Mouse (Mus musculus) ES-CJ7 (cell line): ENCODE measurements at regions not wholly inside any gene's neighbourhood (a gene's known extent, or its start where the extent isn't known, plus 50 kb on each side); places are given as distances from the start of the nearest gene placed in this dataset.
A peak's percentile ranks its signal among the peaks of the same experiment; 100 is the strongest.

ENCODE experiments used
- DNase-seq: peaks from one replicate; pipeline ENCODE4 v3.0.0; 2011; ENCODE audit warnings: low read depth, low spot score

DNA sequence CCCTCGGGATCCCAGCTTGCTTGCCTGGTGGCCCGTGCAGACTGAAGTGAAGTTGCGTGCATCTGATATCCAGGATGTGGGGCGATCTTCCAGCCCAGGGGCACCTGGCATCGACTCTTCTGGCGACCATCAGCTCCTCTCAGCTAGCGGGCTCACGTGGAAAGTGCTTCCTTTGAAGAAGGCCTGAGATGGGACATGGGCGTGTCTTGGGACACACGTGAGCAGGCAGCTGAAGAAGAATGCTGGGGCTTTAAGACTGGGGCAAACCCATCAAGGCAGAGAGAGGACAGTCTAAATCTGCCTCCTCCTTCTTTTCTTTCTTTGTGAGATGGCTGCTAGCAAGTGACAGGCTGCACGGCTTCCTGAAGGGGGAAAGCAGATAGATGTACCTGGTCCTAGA lies 142.3 kb upstream of the Mrps10 start:
- peak; percentile 55 for DNase-seq

DNA sequence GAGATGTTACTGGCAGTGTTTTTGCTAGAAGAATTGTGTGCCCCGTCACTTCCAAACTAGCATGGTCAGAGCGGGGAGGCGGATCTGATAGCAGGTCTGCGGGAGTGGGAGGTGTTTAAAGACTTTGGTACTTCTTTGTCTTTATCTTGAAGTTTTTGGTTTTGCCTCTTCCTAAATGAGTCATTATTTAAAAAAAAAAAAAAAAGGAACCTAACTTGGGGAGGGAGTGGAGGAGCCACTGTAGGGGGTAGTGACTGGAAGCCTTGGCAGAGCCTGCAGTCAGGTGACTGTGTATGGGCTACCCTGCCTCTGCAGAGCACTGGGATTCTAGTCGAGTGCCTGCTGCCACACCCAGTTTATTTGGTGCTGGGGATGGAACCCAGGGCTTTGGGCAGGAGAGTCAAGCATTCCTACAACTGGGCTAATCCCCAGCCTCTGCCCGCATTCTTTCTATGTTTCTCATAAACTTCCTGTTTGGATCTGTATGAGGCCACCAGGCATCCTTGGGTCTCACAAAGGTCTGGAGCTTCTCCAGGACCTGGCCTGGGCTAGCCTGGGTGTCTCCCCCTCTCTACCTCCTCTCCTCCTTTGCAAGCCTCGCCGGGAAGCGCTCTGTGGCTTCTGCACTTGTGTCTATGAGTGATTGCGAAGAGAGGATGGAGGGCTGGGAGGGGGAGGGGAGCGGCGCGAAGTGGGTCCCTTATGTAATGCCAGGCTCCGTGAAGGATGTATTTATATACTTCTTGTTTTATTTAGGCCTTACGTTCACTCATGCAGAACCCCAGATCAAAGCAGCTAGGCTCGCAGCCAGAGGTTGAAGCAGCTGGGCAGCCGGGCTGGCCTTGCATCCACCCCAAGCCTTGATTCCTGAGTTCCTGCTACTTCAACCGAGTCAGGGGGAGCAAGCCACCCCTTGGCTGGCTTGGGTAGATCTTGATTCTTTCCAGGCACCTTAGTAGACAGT lies 143.1 kb upstream of the Mrps10 start:
- DNase-seq, result no peak

DNA sequence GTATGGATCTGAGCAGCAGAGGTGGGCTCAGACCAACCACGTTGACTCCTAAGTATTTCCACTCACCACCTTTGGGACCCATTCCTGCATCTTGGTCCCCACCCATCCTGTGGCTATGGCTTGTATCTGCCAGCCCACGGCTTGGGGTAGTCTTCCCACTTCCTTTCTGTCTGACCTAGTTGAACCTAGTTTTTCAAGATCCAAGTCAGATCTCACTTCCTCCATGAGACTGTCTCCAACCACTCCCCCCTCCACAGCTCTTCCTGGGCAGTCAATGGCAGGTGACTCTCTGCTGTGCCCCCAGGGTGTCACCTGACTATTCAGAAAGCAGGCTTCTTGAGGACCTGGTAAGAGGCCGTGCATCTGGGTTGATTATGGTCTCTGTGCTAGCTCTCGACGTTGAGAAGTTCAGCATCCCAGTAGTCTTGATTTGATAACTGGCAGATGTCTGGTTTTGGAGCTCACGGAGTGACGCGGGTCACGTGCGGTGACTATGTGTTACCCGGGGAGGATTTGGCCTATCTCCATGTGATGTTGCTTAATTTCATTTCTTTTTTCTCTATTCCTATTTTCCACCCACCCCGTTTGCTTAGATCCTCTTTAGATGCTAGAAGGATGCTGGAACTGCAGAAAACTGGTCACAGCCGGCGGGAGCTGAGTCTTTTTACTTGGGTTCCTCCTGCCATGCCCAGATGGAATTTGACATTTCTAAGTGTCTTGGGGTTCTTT lies 147.5 kb upstream of the Mrps10 start:
- no peak for DNase-seq

DNA sequence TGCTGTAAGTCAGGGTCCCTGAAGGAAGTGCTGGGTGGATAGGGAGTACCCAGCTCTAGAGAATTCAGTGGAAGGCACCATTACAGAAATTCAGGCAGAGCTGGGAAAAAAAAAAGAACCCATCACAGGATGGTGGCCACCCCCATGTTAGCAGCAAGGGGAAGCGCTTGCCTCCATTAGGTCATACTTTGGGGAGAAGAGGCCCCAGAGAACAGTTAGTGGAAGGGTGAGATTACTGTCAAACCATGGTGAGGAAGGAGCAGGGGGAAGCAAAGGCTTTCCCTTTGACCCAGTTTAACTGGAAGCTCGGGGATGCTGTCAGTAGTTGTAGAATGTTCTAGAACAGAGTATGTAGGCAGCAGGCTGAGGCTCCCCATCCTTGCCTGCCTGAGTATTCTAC lies 148.8 kb upstream of the Mrps10 start:
- DNase-seq, result no peak

DNA sequence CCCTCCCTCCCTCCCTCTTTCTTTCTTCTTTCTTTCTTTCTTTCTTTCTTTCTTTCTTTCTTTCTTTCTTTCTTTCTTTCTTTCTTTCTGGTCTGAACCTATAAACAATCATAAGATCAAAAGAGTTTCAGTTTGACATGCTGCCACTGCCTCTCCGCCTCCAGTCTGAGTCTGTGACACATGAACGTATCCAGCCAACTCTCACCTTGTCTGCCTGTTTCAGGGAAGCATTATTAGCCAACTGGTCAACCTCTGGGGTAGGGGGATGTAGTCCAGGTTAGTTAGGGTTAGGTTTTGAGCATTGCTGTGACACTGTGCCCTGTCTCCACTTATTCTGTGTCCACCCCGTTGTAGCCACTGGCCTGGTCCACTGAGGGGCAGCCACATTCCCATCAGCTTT lies 152.2 kb upstream of the Mrps10 start:
- DNase-seq, result no peak

DNA sequence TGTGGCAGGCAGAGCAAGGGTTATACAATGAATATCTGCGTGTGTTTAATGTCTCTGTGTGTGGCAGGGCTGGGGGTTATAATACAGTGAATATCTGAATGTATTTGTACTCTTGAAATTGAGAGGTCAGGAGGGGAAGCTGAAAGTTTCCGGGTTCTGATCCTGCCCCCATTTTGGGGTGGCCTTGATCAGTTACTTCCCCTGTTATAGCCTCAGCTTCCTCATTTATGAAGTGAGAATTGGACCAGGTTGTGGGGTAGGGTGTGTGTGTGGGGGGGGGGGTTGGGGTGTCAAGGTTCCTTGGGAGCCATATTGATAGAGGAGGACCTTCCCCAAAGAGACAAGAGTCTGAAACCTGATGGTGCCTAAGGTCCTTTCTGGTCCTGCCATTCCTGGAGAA lies 152.8 kb upstream of the Mrps10 start:
- DNase-seq, result no peak

DNA sequence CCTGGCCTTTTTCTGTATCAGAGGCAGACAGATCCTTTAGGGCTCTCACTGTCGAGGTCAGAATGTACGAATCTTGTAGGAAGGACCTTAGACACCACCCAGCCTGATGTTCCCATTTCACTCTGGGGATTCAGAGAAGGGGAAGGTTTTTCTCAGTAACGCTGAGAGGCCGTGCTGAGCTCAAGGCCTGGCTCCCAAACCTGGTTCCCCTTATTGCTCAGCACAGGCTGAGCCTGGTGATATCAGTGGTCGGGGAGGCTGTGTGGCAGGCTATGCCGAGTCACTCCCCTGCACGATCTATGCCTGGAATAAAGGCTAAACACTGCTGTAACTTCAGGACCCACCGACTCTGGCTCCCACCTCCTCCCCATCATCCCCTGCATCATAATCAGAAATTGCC lies 154.6 kb upstream of the Mrps10 start:
- no peak for DNase-seq

DNA sequence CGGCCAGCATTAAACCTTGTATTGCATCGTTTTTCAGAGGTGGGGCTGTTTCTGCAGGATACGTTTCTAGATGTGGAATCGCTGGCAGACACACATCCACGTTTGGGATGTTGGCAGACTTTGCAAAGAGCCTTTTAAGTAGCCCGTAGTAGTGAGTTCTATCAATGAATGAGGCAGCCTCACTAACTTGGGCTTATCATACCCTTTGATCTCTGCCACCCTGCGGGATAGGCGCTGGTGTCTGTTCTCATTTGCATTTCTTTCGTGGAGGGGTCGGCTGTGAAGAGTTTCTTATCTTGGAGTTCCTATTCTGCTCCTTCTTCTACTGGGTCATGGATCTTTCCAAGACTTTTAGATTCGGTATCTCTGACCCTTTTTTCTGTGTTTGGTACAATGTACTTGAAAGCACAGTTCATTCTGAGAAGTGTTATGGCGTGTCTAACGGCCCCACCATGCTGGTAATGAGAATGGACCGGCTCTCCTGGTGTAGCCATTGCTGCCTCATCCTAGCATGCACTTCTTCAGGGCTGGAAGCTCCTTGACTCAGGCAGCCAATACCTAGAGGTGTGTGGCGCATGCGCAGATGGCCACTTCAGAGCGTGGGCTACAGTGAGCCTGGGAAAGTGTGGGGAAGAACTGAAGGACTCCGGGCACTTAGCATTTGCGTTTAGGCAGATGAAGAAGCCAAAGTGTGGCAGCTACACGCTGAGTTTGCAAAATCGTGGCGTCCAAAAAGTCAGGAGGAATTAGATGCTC lies 158.1 kb upstream of the Mrps10 start:
- DNase-seq, result peak; percentile 90

DNA sequence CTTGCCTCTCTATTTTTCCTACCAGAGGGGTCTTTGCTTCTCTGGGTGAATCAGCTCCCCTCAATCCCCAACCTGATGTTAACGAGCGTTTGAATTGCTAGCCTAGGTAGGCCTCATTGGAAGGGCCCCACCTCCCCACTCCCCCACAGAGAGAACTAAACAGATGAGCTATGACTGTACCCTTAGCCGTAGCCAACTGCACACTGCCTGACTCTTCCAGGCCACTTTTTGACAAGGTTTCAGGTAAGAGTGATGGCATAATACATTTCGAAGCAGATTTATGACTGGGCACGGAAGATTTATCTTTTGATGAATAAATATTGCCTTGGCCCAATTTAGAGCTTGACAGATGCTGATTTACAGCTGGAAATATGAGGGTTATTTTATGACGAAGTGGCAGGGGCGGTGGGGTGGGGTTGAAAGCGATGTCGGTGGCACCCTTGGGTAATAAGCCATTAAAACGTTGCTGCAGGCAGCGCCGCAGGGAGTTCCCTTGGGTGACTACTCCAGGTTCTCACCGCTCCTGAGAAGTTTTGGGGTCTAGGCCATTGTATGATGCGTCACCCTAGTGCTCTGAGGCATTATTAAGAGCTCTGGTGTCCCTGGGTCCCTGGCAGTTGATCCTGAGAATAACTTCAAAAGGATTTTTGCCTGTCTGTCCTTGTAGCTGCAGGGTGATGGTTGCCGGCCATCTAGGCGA lies 159.7 kb upstream of the Mrps10 start:
- no peak for DNase-seq

DNA sequence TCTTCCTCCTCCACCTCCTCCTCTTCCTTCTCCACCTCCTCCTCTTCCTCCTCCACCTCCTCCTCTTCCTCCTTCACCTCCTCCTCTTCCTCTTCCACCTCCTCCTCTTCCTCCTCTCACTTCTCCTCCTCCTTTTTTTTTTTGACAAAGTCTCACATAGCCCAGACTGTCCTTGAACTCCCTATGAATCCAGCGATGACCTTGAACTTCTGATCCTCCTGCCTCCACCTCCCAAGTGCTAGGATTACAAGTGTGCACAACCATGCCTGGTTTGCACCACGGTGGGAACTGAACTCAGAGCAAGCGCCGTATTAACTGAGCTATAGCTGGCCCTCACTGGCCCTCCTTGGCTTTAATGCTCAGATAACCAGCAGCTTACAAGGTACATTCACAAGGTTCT lies 161.2 kb upstream of the Mrps10 start:
- peak; percentile 58 for DNase-seq

DNA sequence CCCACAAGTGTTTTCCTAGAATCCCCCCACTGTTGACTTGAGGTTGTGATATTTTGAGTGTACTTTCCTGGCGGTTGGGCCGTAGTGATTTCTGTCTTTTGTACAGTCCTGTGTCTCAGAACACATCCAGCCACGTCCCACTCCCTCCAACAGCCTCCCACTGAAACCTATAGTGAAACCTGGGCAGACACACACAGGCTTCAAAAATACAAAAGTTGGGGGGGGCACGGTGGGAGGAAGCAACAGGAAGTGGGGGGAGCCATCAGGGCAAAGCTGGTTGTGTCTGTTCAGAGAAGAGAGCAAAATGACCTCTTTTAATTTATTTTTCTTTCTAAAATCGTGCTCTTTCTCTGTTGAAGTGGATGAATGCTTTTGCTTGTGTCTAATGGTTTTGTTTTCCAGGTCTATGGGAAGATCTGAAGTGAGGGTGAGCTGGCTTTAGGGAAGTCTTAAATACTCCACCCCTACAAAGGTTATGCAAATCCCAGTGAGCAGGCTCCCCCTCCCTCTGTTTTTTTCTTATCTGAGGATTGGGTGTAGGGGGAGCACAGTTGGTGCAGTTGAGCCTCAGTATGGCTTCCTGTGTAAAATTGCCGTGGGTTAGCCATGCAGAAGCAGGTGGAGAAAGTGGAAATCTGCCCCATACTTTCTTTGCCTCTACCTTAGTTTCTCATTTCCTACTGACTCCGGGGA lies 164.1 kb upstream of the Mrps10 start:
- peak; percentile 33 for DNase-seq

DNA sequence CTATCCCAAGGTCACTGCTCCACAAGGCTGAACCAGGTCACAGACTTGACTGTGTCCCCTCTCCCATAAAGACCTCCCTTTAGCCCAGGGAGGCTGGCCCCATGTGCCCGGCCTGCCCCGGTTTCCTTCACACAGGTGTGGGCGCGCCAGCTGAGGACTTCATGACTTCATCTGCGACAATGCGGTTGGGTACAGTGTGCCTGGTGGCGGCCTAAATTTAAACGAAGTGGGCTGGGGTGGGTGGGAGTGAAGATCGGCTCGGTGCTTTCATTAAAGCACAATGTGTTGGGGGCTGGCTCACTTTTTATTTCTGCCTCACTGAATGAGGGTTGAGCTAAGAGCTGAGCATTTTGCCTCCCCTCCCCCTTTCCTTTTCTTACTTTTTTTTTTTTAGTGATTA lies 169.5 kb upstream of the Mrps10 start:
- DNase-seq, result no peak

DNA sequence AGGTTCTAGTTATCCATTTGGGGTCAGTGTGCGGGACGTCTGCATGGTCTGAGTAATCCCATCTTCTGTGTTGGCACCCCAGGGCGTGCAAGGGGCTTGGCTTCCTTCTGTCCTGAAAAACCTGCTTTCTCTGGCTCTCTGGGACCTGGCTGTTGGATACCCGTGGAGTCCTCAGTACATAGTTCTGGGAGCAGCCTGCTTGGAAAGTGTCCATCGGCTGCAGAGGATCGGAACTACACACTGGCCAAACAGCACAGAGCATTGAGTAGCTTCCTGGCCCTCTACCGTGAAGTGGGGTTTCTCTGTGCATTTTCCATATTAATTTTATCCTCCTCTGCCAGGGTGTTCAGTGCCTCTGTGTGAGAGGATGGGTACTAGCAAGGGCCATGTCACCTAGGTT lies 170.7 kb upstream of the Mrps10 start:
- no peak for DNase-seq

DNA sequence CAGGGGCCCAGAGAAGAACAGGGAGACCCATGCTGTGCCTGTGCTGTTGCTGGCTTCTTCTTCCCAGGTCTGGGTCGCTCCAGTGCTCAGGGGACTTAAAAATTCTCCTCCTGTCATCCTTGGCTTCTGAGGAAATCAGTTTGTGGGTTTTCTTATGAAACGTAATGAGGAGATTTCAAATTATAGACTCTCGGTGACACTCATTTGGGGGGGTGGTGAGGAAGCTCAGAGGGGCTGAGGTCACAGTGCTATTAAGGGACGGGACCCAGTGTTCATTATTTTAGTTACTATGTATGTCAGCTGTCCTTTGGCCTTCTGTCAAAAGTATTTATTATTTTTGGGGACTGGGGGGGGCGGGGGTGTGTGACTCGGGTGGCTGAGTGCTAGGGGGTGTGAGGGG lies 171.7 kb upstream of the Mrps10 start:
- DNase-seq, result no peak

DNA sequence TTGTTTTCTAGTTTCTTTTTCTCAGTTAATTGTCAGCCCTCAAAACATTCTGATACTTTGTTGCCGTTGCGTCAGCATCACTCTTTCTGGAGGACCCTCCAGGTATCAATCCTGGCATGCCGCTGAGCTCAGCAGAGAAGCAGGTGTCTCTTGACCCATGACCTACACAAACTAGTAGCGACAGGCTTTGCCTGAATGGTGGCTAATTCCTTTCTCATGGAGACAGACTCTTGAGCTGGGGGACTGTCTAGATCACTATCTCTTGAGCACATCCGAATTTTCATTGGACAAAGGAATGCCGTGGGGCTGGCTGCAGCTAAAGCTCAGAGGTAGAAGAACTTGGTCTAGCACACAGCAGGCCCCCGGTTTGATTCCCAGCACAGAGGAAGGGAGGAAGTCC lies 172.7 kb upstream of the Mrps10 start:
- peak; percentile 84 for DNase-seq

DNA sequence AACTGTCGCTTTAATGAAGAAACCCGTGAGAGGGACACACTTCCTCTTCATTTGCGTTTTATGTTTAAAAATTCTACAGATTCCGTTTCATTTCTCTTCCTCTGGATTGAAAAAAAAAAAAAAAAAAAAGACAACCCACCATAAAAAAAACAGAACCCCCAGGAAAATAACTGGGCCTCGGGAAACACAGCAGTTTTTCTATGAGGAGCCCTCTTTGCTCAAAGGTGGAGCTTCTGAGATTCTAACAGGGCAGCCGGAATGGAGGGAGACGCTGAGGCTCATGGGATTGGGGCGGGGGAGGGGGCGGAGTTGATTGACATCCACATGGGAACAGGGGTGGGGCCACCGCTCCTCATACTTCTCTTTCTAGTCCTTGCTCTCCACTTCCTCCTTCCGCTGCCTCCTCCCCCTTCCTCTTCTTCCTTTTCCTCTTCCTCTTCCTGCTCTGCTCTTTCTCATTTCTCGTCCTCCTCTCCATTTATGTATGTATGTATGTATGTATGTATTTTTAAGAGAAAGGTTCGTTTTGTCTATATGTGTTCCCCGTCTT lies 174.1 kb upstream of the Mrps10 start:
- DNase-seq, result peak; percentile 88

DNA sequence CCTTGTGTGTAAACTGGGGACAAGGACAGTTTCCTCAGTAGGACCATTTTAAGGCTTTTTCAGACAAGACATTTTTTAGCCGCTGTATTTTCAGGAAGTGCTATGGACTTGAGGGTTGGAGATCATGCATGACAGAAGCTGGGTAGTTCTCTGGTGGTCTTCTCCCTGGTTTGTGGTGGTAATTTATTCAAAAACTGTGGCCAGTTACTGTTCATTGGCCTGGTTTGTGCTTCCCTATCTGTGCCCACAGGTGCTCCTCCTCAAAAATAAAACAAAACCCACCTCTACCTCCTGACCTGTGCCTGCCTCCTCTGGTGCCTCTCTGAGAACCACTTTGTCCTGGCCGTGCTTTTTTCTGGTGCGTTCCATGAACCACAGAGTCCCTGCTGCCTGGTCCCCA lies 177.3 kb upstream of the Mrps10 start:
- no peak for DNase-seq

DNA sequence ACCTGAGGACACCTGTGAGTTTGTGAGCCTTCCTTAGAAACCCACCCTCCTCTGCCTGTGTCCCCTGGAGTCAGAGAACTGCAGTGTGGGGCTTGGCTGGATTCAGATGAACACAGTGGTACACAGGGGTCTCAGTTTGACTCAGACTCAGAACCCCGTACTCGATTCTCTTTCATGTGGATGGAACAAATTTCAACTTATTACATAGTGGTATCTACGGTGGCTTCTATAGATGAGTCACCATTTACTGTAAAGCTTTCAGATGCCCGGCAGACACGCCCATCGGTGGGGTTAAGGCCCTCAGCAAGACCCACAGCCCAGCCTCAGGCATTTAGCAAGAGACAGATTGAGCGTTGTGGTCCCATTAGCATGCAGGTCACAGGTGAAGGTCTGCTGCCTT lies 178.9 kb upstream of the Mrps10 start:
- peak; percentile 19 for DNase-seq

DNA sequence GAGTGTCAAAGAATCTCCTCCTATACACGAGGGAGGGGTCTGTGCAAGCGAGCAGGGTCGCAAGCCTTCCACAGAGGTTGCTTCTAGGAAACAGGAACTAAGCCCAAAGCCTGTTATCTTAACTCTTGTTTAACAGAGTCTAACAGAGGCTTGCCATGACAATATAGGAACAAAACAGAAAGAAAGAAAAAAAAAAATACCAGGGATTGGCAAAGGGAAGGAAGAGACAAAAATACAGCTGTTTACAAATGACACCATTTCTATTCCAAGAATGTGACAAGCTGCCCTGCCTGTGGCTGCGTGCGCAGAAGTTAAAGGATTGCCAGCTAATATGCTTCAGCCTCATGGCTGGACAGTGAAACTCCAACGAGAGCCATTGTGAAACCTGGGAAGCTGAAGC lies 173.8 kb upstream of the Ubr2 start:
- no peak for DNase-seq

DNA sequence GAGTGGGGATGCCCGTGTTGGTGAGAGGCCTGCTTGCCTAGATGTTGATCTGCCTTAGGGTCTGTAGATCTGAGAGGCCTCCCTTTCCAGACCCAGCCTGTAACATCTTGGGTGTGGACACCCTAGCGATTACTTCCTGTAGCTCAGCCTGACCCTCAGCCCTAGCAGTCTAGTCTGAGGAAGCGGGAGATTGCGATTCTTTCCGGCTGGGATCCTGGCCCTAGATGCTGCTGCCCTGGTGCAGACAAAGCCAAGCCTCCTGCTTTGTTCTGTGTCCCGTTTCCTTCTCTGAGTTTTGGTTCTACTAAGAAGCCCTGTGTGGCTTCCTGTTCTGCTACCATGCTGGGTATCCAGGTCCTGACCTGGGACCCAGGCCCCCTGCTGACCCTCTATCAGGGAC lies 171.8 kb upstream of the Ubr2 start:
- peak; percentile 27 for DNase-seq

DNA sequence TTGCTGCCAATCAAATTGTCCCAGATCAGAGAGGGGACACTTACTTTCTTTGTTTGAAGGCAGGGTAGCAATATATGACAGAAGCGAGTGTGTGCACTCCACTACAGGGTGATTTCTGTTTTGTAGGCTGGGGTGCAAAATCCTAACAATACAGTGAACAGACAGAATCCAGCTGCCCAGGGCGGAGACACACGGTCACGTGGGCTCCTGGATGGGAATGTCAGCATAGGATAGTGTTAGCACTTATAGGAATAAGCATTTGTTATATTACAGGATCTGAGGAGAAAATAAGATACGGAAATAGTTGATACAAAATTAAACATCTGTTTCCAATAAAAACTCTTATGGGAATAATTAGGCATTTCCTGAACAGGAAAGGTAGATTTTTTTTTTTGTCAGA lies 169.1 kb upstream of the Ubr2 start:
- DNase-seq, result no peak
